Mouse (Mus musculus): Measurements from ENCODE around the gene Lrrc8a.
A peak's percentile ranks its signal among the peaks of the same experiment; 100 is the strongest.

Gene Lrrc8a

GRCm38 (mm10) chr2:30238906-30239465 lies 1.5 kb downstream of the Lrrc8a start:
- DNase-seq (ENCODE audit: low spot score in 2 of 2), result no peak

GRCm38 (mm10) chr2:30239777-30240176 lies 2.3 kb downstream of the Lrrc8a start:
- no peak for DNase-seq (ENCODE audit: low spot score in 2 of 2)

- no peak for DNase-seq (ENCODE audit: low spot score in 2 of 2)
Observed at GRCm38 (mm10) chr2:30240267-30240666, 2.8 kb downstream of the Lrrc8a start, which contains the start of gene Gm28035. TSS of gene Gm28035 (plus strand) at chr2:30240567.

GRCm38 (mm10) chr2:30242509-30242908 lies 5.0 kb downstream of the Lrrc8a start:
- DNase-seq (ENCODE audit: low spot score in 2 of 2), result no peak

GRCm38 (mm10) chr2:30243391-30243790 lies 5.9 kb downstream of the Lrrc8a start:
- no peak for DNase-seq (ENCODE audit: low spot score in 2 of 2)

- DNase-seq (ENCODE audit: low spot score in 2 of 2), result no peak
Observed at GRCm38 (mm10) chr2:30244595-30245178, 7.2 kb downstream of the Lrrc8a start.

- no peak for DNase-seq (ENCODE audit: low spot score in 2 of 2)
Observed at GRCm38 (mm10) chr2:30247036-30247435, 9.5 kb downstream of the Lrrc8a start.

GRCm38 (mm10) chr2:30247681-30248080 lies 10.2 kb downstream of the Lrrc8a start:
- DNase-seq (ENCODE audit: low spot score in 2 of 2), result no peak

- no peak for DNase-seq (ENCODE audit: low spot score in 2 of 2)
Observed at GRCm38 (mm10) chr2:30249182-30249581, 11.7 kb downstream of the Lrrc8a start.

GRCm38 (mm10) chr2:30250166-30251128 lies 12.9 kb downstream of the Lrrc8a start:
- no peak for DNase-seq (ENCODE audit: low spot score in 2 of 2)

GRCm38 (mm10) chr2:30251417-30252104 lies 14.0 kb downstream of the Lrrc8a start:
- DNase-seq (ENCODE audit: low spot score in 2 of 2), result no peak

- DNase-seq (ENCODE audit: low spot score in 2 of 2), result no peak
Observed at GRCm38 (mm10) chr2:30252521-30252920, 15.0 kb downstream of the Lrrc8a start.

GRCm38 (mm10) chr2:30253809-30254208 lies 16.3 kb downstream of the Lrrc8a start:
- no peak for DNase-seq (ENCODE audit: low spot score in 2 of 2)

- peak in 1 of 2 experiments; percentile 25 for DNase-seq (ENCODE audit: low spot score in 2 of 2)
Observed at GRCm38 (mm10) chr2:30255631-30256395, 18.3 kb downstream of the Lrrc8a start.

GRCm38 (mm10) chr2:30256616-30257350 lies 19.3 kb downstream of the Lrrc8a start:
- DNase-seq (ENCODE audit: low spot score in 2 of 2), result peak in 1 of 2 experiments; percentile 24

GRCm38 (mm10) chr2:30257699-30258460 lies 20.4 kb downstream of the Lrrc8a start:
- DNase-seq (ENCODE audit: low spot score in 2 of 2), result no peak

GRCm38 (mm10) chr2:30258600-30258999 lies 21.1 kb downstream of the Lrrc8a start:
- DNase-seq (ENCODE audit: low spot score in 2 of 2), result no peak

GRCm38 (mm10) chr2:30259131-30260064 lies 21.9 kb downstream of the Lrrc8a start:
- no peak for DNase-seq (ENCODE audit: low spot score in 2 of 2)

Data from right cerebral cortex, postnatal 10 days (tissue).